Mouse (Mus musculus) spleen, adult 2 months (tissue): ENCODE data around the gene Lhfp.

Experiments
- CTCF ChIP-seq: fragments of 200-500 bp; IDR thresholded peaks from 2 replicates; pipeline ENCODE4 v1.5.1; 2011; ENCODE audit warnings: mild to moderate bottlenecking, inconsistent platforms; ENCODE audit not compliant: insufficient read depth, insufficient read length, insufficient replicate concordance; ENCODE audit errors: extremely low read depth
- POLR2A ChIP-seq: fragments of 200-500 bp; IDR thresholded peaks from 2 replicates; pipeline ENCODE4 v1.6.1; 2011; ENCODE audit warnings: low read depth, low read length, inconsistent platforms

- TF ChIP-seq POLR2A (no peak), CTCF (no peak)
These were observed 231.9 kb downstream of the Lhfp start for GRCm38 (mm10) chr3:53273220-53273619.
